Mouse (Mus musculus): ENCODE data around the gene Fkbpl. TPM values are rescaled to one million over a fixed set of nuclear protein-coding genes. Genes with fewer than 3 reads are reported as not detected.
A peak's percentile ranks its signal among the peaks of the same experiment; 100 is the strongest.

The Fkbpl gene
- polyA plus RNA-seq, 1 experiment from 2014 or later = 12.4 TPM

GRCm38 (mm10) chr17:34651507-34652221 is 7.1 kb downstream of the Fkbpl start:
- Histone ChIP-seq H3K9me3 (ENCODE audit: control insufficient read depth, low read length) (no peaks in the 10 kb centered on the region), H3K9ac (ENCODE audit: low read length) (no peak overlapping the region), H3K4me1 (replicated peaks; ENCODE audit: control insufficient read depth, insufficient read depth) (no peaks in the 10 kb centered on the region; the same call in 1 of the 2 replicates), H3K27me3 (ENCODE audit: control insufficient read depth, insufficient read depth, low read length) (no peaks in the 10 kb centered on the region), H3K4me2 (replicated peaks; ENCODE audit: low read depth) (no peak overlapping the region), H3K4me3 (ENCODE audit: low read depth, low read length) (no peak overlapping the region), H3K36me3 (ENCODE audit: control insufficient read depth, insufficient read depth, low read length) (peaks cover 12% of the 10 kb centered on the region), H3K27ac (replicated peaks) (no peak overlapping the region)
- ATAC-seq (ENCODE audit: low FRiP score, low TSS enrichment) = no peak
- TF ChIP-seq CTCF (IDR thresholded peaks at IDR 0.05; ENCODE audit: low read depth) = peak; percentile 77
- no peak for TF ChIP-seq EP300 (optimal IDR thresholded peaks at IDR 0.05)
- peak; percentile 72 for DNase-seq (ENCODE audit: low spot score)
- WGBS = 52% methylated on average over 19 of the region's 19 CpGs

- Histone ChIP-seq H3K4me2 (replicated peaks; ENCODE audit: low read depth) (no peak overlapping the region), H3K9me3 (ENCODE audit: control insufficient read depth, low read length) (no peaks in the 10 kb centered on the region), H3K4me3 (ENCODE audit: low read depth, low read length) (no peak overlapping the region), H3K9ac (ENCODE audit: low read length) (no peak overlapping the region), H3K27ac (replicated peaks) (no peak overlapping the region), H3K27me3 (ENCODE audit: control insufficient read depth, insufficient read depth, low read length) (no peaks in the 10 kb centered on the region), H3K4me1 (replicated peaks; ENCODE audit: control insufficient read depth, insufficient read depth) (no peaks in the 10 kb centered on the region; the same call in 1 of the 2 replicates), H3K36me3 (ENCODE audit: control insufficient read depth, insufficient read depth, low read length) (peaks cover 12% of the 10 kb centered on the region)
- WGBS = 88% methylated on average over 10 of the region's 10 CpGs
- TF ChIP-seq CTCF (IDR thresholded peaks at IDR 0.05; ENCODE audit: low read depth) (no peak), EP300 (optimal IDR thresholded peaks at IDR 0.05) (no peak)
- no peak for DNase-seq (ENCODE audit: low spot score)
- ATAC-seq (ENCODE audit: low FRiP score, low TSS enrichment) = no peak
These were observed 8.0 kb downstream of the Fkbpl start for GRCm38 (mm10) chr17:34652546-34652945.

GRCm38 (mm10) chr17:34652985-34653384 is 8.4 kb downstream of the Fkbpl start:
- 88% methylated on average over 8 of the region's 8 CpGs for WGBS
- no peaks in the 10 kb centered on the region for H3K27me3 ChIP-seq (ENCODE audit: control insufficient read depth, insufficient read depth, low read length)
- no peak overlapping the region for H3K4me2 ChIP-seq (replicated peaks; ENCODE audit: low read depth)
- DNase-seq (ENCODE audit: low spot score) (no peak), ATAC-seq (ENCODE audit: low FRiP score, low TSS enrichment) (no peak)
- no peaks in the 10 kb centered on the region for H3K9me3 ChIP-seq (ENCODE audit: control insufficient read depth, low read length)
- H3K27ac ChIP-seq (replicated peaks) = no peak overlapping the region
- TF ChIP-seq CTCF (IDR thresholded peaks at IDR 0.05; ENCODE audit: low read depth) (no peak), EP300 (optimal IDR thresholded peaks at IDR 0.05) (no peak)
- H3K4me3 ChIP-seq (ENCODE audit: low read depth, low read length) = no peak overlapping the region
- no peaks in the 10 kb centered on the region; the same call in 1 of the 2 replicates for H3K4me1 ChIP-seq (replicated peaks; ENCODE audit: control insufficient read depth, insufficient read depth)
- peaks cover 12% of the 10 kb centered on the region for H3K36me3 ChIP-seq (ENCODE audit: control insufficient read depth, insufficient read depth, low read length)
- H3K9ac ChIP-seq (ENCODE audit: low read length) = no peak overlapping the region

DNA sequence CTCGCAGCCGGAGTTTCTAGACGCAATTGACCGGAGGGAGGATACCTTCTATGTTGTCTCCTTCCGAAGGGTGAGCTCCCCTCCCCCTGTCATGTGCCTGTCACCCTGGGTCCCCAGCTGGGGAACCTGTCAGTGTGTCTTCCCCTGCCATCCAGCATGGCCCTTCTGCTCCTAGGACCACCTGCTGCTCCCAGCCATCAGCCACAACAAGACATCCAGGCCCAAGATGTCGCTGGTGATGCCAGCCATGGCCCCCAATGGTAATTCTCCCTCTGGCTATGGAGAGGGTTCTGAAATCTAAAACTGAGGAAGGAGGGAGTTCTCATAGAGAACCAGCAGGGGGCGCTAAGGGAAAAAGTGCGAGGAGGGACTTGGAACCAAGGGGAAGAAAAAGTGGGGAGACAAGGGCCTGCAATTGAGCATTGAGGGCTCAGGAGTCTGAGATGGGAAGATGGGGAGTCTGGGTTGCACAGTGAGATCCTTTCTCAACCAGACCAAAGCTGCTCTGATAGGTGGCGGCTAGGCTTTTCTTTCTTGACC is 9.3 kb downstream of the Fkbpl start:
- Histone ChIP-seq H3K36me3 (ENCODE audit: control insufficient read depth, insufficient read depth, low read length) (peaks cover 12% of the 10 kb centered on the region), H3K4me3 (ENCODE audit: low read depth, low read length) (no peak overlapping the region), H3K4me2 (replicated peaks; ENCODE audit: low read depth) (no peak overlapping the region), H3K27ac (replicated peaks) (peak overlapping the region; percentile 30; the same call in 1 of the 2 replicates), H3K9me3 (ENCODE audit: control insufficient read depth, low read length) (no peaks in the 10 kb centered on the region), H3K27me3 (ENCODE audit: control insufficient read depth, insufficient read depth, low read length) (peaks cover 2% of the 10 kb centered on the region; the same call in 1 of the 2 replicates), H3K4me1 (replicated peaks; ENCODE audit: control insufficient read depth, insufficient read depth) (no peaks in the 10 kb centered on the region; the same call in 1 of the 2 replicates), H3K9ac (ENCODE audit: low read length) (no peak overlapping the region)
- TF ChIP-seq CTCF (IDR thresholded peaks at IDR 0.05; ENCODE audit: low read depth) (peak; percentile 87), EP300 (optimal IDR thresholded peaks at IDR 0.05) (no peak)
- ATAC-seq (ENCODE audit: low FRiP score, low TSS enrichment) (no peak), DNase-seq (ENCODE audit: low spot score) (peak; percentile 52)
- WGBS = 68% methylated on average over 9 of the region's 9 CpGs

DNA sequence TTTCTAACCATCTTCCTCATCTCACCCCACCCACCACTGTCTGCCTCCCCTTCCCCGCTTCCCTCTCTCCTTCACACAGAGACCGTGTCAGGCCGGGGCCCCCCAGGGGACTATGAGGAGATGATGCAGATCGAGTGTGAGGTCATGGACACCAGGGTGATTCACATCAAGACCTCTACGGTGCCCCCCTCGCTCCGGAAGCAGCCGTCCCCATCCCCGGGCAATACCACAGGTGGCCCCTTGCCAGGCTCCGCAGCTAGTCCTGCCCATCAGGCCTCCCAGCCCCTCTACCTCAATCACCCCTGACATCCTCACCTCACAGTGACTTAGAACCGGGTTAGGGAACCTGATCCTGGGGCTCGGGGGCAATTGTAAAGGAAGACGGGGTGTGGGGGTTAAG is 9.8 kb downstream of the Fkbpl start:
- no peak for DNase-seq (ENCODE audit: low spot score)
- Histone ChIP-seq H3K4me3 (ENCODE audit: low read depth, low read length) (no peak overlapping the region), H3K4me2 (replicated peaks; ENCODE audit: low read depth) (no peak overlapping the region), H3K9me3 (ENCODE audit: control insufficient read depth, low read length) (no peaks in the 10 kb centered on the region), H3K4me1 (replicated peaks; ENCODE audit: control insufficient read depth, insufficient read depth) (no peaks in the 10 kb centered on the region; the same call in 1 of the 2 replicates), H3K36me3 (ENCODE audit: control insufficient read depth, insufficient read depth, low read length) (peaks cover 12% of the 10 kb centered on the region), H3K27me3 (ENCODE audit: control insufficient read depth, insufficient read depth, low read length) (peaks cover 2% of the 10 kb centered on the region; the same call in 1 of the 2 replicates), H3K27ac (replicated peaks) (peak overlapping the region; percentile 86), H3K9ac (ENCODE audit: low read length) (no peak overlapping the region)
- 83% methylated on average over 13 of the region's 13 CpGs for WGBS
- ATAC-seq (ENCODE audit: low FRiP score, low TSS enrichment) = no peak
- TF ChIP-seq CTCF (IDR thresholded peaks at IDR 0.05; ENCODE audit: low read depth) = no peak
- TF ChIP-seq EP300 (optimal IDR thresholded peaks at IDR 0.05) = no peak

DNA sequence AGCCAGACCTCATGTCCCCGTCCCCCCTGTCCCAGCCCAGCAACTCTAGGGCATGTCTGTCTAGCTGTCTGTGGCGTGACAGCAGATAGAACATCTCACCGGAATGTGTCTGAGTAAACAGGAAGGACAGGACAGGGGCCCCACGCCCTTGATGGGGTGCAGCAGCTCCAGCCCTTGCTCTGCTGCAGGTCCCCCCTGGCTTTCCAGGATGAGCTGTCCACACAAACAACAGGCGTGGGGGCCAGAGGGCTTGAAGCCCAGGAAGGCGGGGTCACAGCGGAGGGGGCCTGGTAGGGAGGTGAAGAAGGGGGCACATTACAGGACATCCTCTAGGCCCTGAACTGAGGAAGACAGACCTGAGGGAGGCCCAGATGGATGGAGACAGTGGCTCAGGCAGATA is 10.6 kb downstream of the Fkbpl start:
- peak overlapping the region; percentile 23; the same call in 1 of the 2 replicates for H3K9ac ChIP-seq (ENCODE audit: low read length)
- no peaks in the 10 kb centered on the region; the same call in 1 of the 2 replicates for H3K4me1 ChIP-seq (replicated peaks; ENCODE audit: control insufficient read depth, insufficient read depth)
- H3K36me3 ChIP-seq (ENCODE audit: control insufficient read depth, insufficient read depth, low read length) = peaks cover 12% of the 10 kb centered on the region
- no peak for TF ChIP-seq CTCF (IDR thresholded peaks at IDR 0.05; ENCODE audit: low read depth)
- no peak for TF ChIP-seq EP300 (optimal IDR thresholded peaks at IDR 0.05)
- ATAC-seq (ENCODE audit: low FRiP score, low TSS enrichment) (peak; percentile 23; the same call in 1 of the 2 replicates), DNase-seq (ENCODE audit: low spot score) (no peak)
- peak overlapping the region; percentile 86 for H3K27ac ChIP-seq (replicated peaks)
- H3K27me3 ChIP-seq (ENCODE audit: control insufficient read depth, insufficient read depth, low read length) = peaks cover 2% of the 10 kb centered on the region; the same call in 1 of the 2 replicates
- no peak overlapping the region for H3K4me3 ChIP-seq (ENCODE audit: low read depth, low read length)
- 0 out of 2 replicates have a peak overlapping the region, but pooled peaks have one; percentile 11 for H3K4me2 ChIP-seq (replicated peaks; ENCODE audit: low read depth)
- WGBS = 39% methylated on average over 7 of the region's 7 CpGs
- no peaks in the 10 kb centered on the region for H3K9me3 ChIP-seq (ENCODE audit: control insufficient read depth, low read length)

All from stomach, postnatal 0 days (tissue).